Mouse (Mus musculus) forebrain, embryonic 10.5 days (tissue): ENCODE data around the gene Tinf2. TPM values are rescaled to one million over a fixed set of nuclear protein-coding genes. Genes with fewer than 3 reads are reported as not detected.
A peak's percentile ranks its signal among the peaks of the same experiment; 100 is the strongest.

ENCODE experiments used
- DNase-seq: peaks from one replicate; pipeline ENCODE4 v3.0.0-alpha.2; 2017; ENCODE audit warnings: low spot score; ENCODE audit errors: extremely low spot score
- H3K27ac ChIP-seq: fragments of 300-500 bp; sonication (generic); 2 replicates; pipeline ENCODE4 v1.5.1; 2016; ENCODE audit warnings: mild to moderate bottlenecking
- H3K27me3 ChIP-seq: fragments of 300-500 bp; sonication (generic); 2 replicates; pipeline ENCODE4 v1.6.1; 2016; ENCODE audit warnings: mild to moderate bottlenecking; ENCODE audit not compliant: poor library complexity, severe bottlenecking
- H3K36me3 ChIP-seq: fragments of 300-500 bp; sonication (generic); replicated peaks from 2 replicates; pipeline ENCODE4 v1.6.1; 2016; ENCODE audit warnings: mild to moderate bottlenecking, moderate library complexity
- H3K4me1 ChIP-seq: fragments of 300-500 bp; sonication (generic); 2 replicates; pipeline ENCODE4 v1.6.1; 2016
- H3K4me3 ChIP-seq: fragments of 300-500 bp; sonication (generic); 2 replicates; pipeline ENCODE4 v1.5.1; 2016; ENCODE audit warnings: mild to moderate bottlenecking, moderate library complexity
- H3K9me3 ChIP-seq: fragments of 300-500 bp; sonication (generic); 2 replicates; pipeline ENCODE4 v1.6.1; 2016; ENCODE audit warnings: mild to moderate bottlenecking, moderate library complexity
- WGBS: fragments of 180-500 bp; shearing (Covaris S2); methylation state at CpG from one replicate; pipeline ENCODE4 v1.1.7; 2016; 5-methylcytosine and 5-hydroxymethylcytosine counted together
- polyA plus RNA-seq: library from polyadenylated mRNA; unstranded; fragments of >200 nt; fragmentation: Nextera tagmentation; extraction: Ambion mirVana; gene quantifications from 2 replicates; pipeline ENCODE4 v1.2.1, GENCODE M21; 2016

Gene Tinf2
- polyA plus RNA-seq, 1 experiment from 2014 or later = 79.7 TPM

DNA sequence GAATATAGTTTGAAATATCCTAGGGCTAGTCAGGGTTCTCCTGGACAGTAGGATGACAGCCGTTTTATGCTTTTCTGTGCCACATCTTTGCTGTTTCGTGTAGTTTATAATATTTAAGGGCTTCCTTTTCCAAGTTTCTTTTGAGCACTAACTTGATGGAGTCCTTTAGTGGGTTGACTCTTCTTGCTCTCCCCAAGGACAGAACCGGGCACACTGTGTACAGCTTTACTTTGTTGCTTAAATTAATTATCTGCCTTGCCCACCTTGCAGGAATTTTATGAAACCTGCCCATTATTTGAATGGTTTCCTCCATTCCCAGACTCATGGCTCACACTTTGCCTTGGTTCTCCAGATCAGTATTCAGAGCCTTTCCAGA lies 486 bp upstream of the Tinf2 start:
- Histone ChIP-seq H3K4me1 (peaks cover 19% of the 10 kb centered on the region), H3K4me3 (peak overlapping the region; percentile 97), H3K9me3 (no peaks in the 10 kb centered on the region), H3K36me3 (peaks cover 35% of the 10 kb centered on the region), H3K27me3 (no peaks in the 10 kb centered on the region), H3K27ac (peak overlapping the region; percentile 92)
- 22% methylated on average over 3 of the region's 3 CpGs for WGBS
- no peak for DNase-seq

DNA sequence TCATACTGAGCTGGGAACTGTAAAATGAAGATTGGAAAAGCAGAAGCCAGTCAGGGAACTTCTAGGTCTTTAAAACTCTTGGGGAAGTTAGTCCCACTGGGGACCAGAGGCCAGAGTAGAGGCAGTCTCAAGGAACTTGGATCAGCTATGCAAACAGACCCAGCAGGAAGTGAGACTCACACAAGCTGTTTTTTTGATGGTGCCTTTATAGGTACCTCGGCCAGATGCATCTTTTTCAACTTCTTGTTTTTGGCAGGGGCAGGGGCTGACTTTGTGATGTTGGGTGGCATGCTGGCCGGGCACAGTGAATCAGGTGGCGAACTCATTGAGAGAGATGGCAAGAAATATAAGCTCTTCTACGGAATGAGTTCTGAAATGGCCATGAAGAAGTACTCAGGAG lies 4.0 kb downstream of the Tinf2 start:
- no peaks in the 10 kb centered on the region for H3K27me3 ChIP-seq
- no peaks in the 10 kb centered on the region for H3K9me3 ChIP-seq
- H3K4me3 ChIP-seq = no peak overlapping the region
- 91% methylated on average over 4 of the region's 4 CpGs for WGBS
- H3K4me1 ChIP-seq = peaks cover 25% of the 10 kb centered on the region
- H3K27ac ChIP-seq = no peak overlapping the region
- H3K36me3 ChIP-seq = peaks cover 60% of the 10 kb centered on the region
- DNase-seq = no peak

GRCm38 (mm10) chr14:55672741-55673060 lies 8.9 kb downstream of the Tinf2 start:
- Histone ChIP-seq H3K27me3 (no peaks in the 10 kb centered on the region), H3K4me3 (peak overlapping the region; percentile 71), H3K36me3 (peaks cover 46% of the 10 kb centered on the region), H3K9me3 (no peaks in the 10 kb centered on the region), H3K27ac (peak overlapping the region; percentile 96), H3K4me1 (peaks cover 24% of the 10 kb centered on the region)
- no peak for DNase-seq
- WGBS = 81% methylated on average over 7 of the region's 7 CpGs

GRCm38 (mm10) chr14:55671833-55672740 lies 9.5 kb downstream of the Tinf2 start, which contains the start of the genes Gmpr2 and Nedd8:
Gmpr2 (plus strand) TSS chr14:55671941.
Nedd8 (minus strand) TSS chr14:55672124.
- Histone ChIP-seq H3K27ac (peak within 1 kb of the TSS; percentile 96), H3K4me3 (peak within 1 kb of the TSS; percentile 71), H3K27me3 (no peaks in the 10 kb centered on the region), H3K36me3 (peaks cover 40% of the 10 kb centered on the region), H3K9me3 (no peaks in the 10 kb centered on the region), H3K4me1 (peaks cover 24% of the 10 kb centered on the region)
- peak; percentile 93 for DNase-seq
- under 1% methylated on average over 38 of the region's 38 CpGs for WGBS

- Histone ChIP-seq H3K27ac (peak overlapping the region; percentile 96), H3K4me3 (peak overlapping the region; percentile 71), H3K36me3 (peaks cover 40% of the 10 kb centered on the region), H3K4me1 (peaks cover 24% of the 10 kb centered on the region), H3K9me3 (no peaks in the 10 kb centered on the region), H3K27me3 (no peaks in the 10 kb centered on the region)
- 0% methylated on average over 12 of the region's 12 CpGs for WGBS
- no peak for DNase-seq
These were observed 10.2 kb downstream of the Tinf2 start for GRCm38 (mm10) chr14:55671486-55671832.

- no peaks in the 10 kb centered on the region for H3K9me3 ChIP-seq
- peak overlapping the region; percentile 73 for H3K4me3 ChIP-seq
- peaks cover 58% of the 10 kb centered on the region for H3K36me3 ChIP-seq
- 44% methylated on average over 2 of the region's 2 CpGs for WGBS
- no peaks in the 10 kb centered on the region for H3K27me3 ChIP-seq
- H3K27ac ChIP-seq = peak overlapping the region; percentile 86; the same call in 1 of the 2 replicates
- H3K4me1 ChIP-seq = peaks cover 13% of the 10 kb centered on the region
- no peak for DNase-seq
These were observed 21.0 kb downstream of the Tinf2 start for GRCm38 (mm10) chr14:55660636-55661035.

DNA sequence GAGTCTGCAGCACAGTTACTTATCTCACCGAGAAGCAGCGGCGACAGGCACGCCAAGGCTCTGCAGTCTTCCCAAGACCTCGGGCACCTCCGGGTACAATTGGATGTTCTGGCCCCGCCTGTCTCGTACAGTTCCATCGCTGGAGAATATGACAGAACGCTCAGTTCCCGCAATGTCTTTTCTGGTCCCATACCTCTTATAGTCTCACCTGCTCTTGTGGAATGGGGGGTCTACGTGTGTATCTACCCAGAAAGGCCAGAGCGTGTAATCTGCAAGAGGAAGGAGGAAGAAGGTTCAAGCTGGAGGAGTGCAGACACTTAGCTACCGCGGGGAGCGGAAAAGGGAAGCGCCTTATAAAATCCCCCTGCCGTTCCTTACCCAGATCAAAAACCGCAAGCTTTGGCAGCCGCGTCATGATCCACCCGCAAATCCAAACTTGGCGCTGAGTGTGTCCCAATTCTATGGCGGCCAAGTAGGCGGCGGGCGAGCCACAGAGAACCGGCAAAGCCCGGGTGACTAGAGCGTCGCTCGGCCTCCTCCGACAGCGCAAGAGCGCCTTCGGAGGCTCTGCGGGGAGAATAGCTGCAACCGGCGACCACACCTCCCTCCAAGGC lies 21.6 kb downstream of the Tinf2 start, which contains the start of gene Mdp1:
TSS of gene Mdp1 (minus strand) at position 549 of the 614 bp plus-strand sequence.
- under 1% methylated on average over 39 of the region's 39 CpGs for WGBS
- peak; percentile 76 for DNase-seq
- Histone ChIP-seq H3K27me3 (no peaks in the 10 kb centered on the region), H3K4me3 (peak within 1 kb of the TSS; percentile 73), H3K9me3 (no peaks in the 10 kb centered on the region), H3K36me3 (peaks cover 56% of the 10 kb centered on the region), H3K27ac (peak within 1 kb of the TSS; percentile 86), H3K4me1 (peaks cover 13% of the 10 kb centered on the region)

- Histone ChIP-seq H3K27ac (no peak overlapping the region), H3K4me3 (no peak overlapping the region), H3K4me1 (peaks cover 13% of the 10 kb centered on the region), H3K27me3 (no peaks in the 10 kb centered on the region), H3K36me3 (peaks cover 43% of the 10 kb centered on the region), H3K9me3 (no peaks in the 10 kb centered on the region)
- DNase-seq = no peak
- 94% methylated on average over 5 of the region's 5 CpGs for WGBS
These were observed 23.6 kb downstream of the Tinf2 start for GRCm38 (mm10) chr14:55658011-55658410.

- WGBS = 89% methylated on average over 3 of the region's 3 CpGs
- H3K27me3 ChIP-seq = no peaks in the 10 kb centered on the region
- no peak overlapping the region for H3K4me3 ChIP-seq
These were observed 24.7 kb downstream of the Tinf2 start for GRCm38 (mm10) chr14:55656935-55657334.

DNA sequence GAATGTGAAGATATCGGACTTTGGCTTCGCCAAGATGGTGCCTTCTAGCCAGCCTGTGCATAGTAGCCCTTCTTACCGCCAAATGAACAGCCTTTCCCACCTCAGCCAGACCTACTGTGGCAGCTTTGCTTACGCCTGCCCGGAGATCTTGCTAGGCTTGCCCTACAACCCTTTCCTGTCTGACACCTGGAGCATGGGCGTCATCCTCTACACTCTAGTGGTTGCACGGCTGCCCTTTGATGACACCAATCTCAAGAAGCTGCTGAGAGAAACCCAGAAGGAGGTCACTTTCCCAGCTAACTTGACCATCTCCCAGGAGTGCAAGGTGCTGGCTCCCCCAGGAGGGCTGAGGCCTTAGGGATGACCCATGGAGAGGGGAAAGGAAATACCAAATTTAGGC lies 30.1 kb downstream of the Tinf2 start:
- Histone ChIP-seq H3K36me3 (peaks cover 12% of the 10 kb centered on the region), H3K27ac (no peak overlapping the region), H3K4me3 (no peak overlapping the region), H3K9me3 (no peaks in the 10 kb centered on the region), H3K27me3 (no peaks in the 10 kb centered on the region), H3K4me1 (no peaks in the 10 kb centered on the region)
- 87% methylated on average over 7 of the region's 7 CpGs for WGBS
- DNase-seq = no peak

More at GRCm38 (mm10) chr14:55656935-55657334, 24.7 kb downstream of the Tinf2 start:
- Histone ChIP-seq H3K4me1 (peaks cover 13% of the 10 kb centered on the region), H3K27ac (no peak overlapping the region), H3K9me3 (no peaks in the 10 kb centered on the region), H3K36me3 (peaks cover 32% of the 10 kb centered on the region)
- no peak for DNase-seq

GRCm38 (mm10) chr14:55649884-55650283 lies 31.7 kb downstream of the Tinf2 start, which contains the start of gene Tssk4:
Tssk4 (plus strand) TSS chr14:55650184.
- WGBS = 97% methylated on average over 2 of the region's 2 CpGs
- H3K27ac ChIP-seq = no peak within 1 kb of the TSS
- no peaks in the 10 kb centered on the region for H3K9me3 ChIP-seq
- DNase-seq = no peak
- peaks cover 5% of the 10 kb centered on the region for H3K4me1 ChIP-seq
- H3K36me3 ChIP-seq = peaks cover 24% of the 10 kb centered on the region
- no peak within 1 kb of the TSS for H3K4me3 ChIP-seq
- no peaks in the 10 kb centered on the region for H3K27me3 ChIP-seq

- H3K36me3 ChIP-seq = peaks cover 51% of the 10 kb centered on the region
- DNase-seq = no peak
These were observed 37.2 kb downstream of the Tinf2 start for GRCm38 (mm10) chr14:55644261-55644888.

More at GRCm38 (mm10) chr14:55644261-55644888, 37.2 kb downstream of the Tinf2 start:
- 34% methylated on average over 17 of the region's 17 CpGs for WGBS
- H3K27ac ChIP-seq = peak overlapping the region; percentile 100
- H3K9me3 ChIP-seq = no peaks in the 10 kb centered on the region
- H3K27me3 ChIP-seq = no peaks in the 10 kb centered on the region
- peaks cover 32% of the 10 kb centered on the region for H3K4me1 ChIP-seq
- peak overlapping the region; percentile 97 for H3K4me3 ChIP-seq
